Mouse (Mus musculus): Measurements from ENCODE around the gene Psma3. TPM values are rescaled to one million over a fixed set of nuclear protein-coding genes. Genes with fewer than 3 reads are reported as not detected.
"Not testable (repeated sequence)": the region's sequence is repeated elsewhere in the genome, so short reads cannot be mapped to it uniquely, and the experiment has no call there.

Psma3 gene
- total RNA-seq, 2 experiments from 2014 or later: 232 TPM

DNA sequence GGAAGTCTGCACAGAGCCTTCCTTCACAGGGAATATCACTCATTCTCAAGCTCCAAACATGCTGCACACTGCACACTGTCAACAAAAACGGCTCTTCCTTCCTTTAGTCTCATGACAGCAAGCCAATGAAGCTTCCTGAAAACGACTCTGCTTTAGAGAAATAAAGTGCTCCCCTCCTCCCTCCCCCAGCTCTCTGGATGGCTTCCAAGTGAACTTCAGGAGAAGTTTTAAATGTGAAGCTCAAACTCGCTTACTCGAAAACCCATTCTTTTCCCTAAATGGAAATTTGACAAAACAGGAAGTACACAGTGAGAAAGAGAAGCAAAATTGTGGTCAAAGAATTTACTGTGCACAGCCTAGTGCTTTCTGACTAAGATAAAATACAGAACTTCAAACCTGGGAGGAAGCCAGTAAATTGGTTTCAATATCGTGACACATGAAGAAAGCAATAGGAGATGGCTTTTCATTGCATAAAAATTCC, 25.0 kb downstream of the Psma3 start:
- DNase-seq (ENCODE audit: low spot score in 2 of 2): no peak

DNA sequence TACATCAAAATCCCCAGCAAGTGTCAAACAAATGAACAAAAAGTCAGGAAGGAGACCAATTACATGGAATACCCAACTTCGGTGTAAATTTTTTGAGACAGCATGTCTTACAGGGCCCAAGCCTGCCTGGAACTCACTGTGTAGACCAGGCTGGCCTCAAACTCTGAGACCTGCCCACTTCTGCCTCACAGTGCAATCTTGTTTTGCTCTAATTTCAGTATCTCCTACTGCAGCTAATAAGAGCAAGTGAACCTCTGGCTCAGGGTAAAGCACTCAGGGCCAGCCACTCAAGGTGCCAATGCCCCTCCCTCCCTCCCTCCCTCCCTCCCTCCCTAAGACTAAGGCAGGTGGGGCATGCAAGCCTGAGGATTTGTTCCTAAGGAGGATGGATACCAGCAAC, 25.9 kb downstream of the Psma3 start:
- no peak for DNase-seq (ENCODE audit: low spot score in 2 of 2)

DNA sequence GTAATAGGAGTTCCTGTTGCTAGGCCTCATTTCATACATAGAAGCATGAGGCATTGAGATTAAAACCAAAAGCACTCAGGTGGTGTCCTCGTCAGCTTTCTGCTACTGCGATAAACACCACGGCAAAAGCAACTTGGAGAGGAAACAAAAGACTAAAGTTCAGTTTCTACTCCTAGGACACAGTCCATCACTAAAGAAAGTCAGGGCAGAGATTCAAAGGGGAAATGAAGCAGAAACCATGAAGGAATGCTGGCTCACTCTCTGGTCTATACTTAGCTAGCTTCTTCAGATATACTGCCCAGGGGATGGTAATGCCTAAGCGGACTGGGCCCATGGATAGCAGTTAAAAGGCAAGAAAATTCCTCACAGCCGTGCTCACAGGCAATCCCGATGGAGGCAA, 27.0 kb downstream of the Psma3 start:
- DNase-seq (ENCODE audit: low spot score in 2 of 2): no peak

DNA sequence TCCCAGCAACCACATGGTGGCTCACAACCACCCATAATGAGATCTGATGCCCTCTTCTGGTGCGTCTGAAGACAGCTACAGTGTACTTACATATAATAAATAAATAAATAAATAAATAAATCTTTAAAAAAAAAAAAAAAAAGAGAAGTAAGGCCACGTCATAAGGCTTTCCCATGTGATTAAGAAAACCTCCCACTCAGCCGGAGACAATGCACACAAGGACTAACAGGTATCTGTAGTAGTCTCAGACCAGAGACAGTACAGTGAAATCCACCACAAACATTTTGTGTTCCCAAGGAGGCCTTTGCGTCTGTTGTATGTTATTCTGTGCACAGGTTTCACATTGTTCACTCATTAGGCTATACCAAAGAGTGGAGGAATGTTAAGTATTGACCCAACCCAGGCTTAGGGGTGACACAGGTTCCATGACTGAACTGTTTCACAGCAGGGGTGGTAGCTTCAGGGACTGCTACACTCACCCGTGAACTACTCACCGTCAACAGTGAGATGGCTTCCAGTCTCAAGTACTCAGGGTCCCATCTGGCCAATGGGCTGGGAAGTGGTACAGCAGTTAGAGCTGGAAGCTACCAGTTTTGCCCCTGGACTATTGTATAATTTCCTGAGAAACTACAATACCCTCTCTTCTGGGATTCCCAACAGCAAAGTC, 29.5 kb downstream of the Psma3 start:
- DNase-seq (ENCODE audit: low spot score in 2 of 2): no peak

DNA sequence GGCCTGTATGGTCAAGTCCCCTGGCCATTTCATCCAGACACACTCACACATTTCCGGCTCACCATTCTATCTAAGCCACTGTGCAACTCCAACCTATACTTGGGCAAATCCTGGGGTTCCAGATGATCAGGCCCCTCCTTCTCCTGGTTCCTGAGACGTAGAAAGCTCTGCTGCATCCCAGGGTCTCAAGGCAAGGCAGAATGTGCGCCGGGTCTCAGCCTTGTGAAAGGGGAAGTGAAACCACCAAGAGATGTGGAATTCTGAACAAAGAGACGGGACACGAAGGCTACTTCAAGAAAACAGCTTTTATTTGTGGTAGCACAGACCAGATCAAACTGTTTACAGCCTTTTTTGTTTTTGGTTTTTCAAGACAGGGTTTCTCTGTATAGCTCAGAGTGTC, 31.7 kb downstream of the Psma3 start:
- DNase-seq (ENCODE audit: low spot score in 2 of 2): no peak

DNA sequence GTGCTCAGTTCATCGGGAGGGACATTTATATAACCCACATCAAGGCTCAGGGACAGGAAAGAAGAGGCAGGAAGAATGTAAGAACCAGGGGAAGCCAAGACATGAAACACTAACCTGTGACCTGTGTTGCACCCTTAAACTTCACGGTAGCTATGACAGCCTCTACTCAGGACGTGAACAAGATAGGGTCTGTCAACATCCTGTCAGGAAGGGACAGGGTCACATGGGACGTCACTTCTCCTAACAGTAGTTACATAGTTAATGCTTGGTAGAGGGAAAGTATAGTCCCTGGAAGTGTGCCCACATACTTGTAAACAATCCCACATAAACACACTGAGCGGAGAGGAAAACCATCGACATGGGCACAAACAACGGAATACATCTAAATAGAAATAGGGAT, 32.5 kb downstream of the Psma3 start:
- no peak for DNase-seq (ENCODE audit: low spot score in 2 of 2)

DNA sequence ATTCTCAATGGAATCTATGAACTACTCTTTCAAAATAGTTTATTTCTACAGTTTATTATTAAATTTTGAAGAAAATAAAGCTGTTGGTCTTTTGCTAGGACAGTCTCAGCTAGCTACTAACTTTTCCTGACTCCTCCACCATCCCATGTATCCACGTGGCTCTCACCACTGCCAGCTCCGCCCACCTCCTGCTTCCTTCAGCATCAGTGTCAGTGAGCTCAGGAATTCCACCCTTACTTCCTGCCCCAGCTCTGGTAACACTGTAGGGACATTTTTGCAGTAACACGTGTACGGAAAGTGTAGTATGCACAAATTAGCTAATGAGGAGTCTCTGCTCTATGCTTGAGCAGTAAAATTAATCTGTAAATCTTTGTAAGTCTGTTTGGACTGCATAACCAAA, 35.3 kb downstream of the Psma3 start:
- no peak for DNase-seq (ENCODE audit: low spot score in 2 of 2)

DNA sequence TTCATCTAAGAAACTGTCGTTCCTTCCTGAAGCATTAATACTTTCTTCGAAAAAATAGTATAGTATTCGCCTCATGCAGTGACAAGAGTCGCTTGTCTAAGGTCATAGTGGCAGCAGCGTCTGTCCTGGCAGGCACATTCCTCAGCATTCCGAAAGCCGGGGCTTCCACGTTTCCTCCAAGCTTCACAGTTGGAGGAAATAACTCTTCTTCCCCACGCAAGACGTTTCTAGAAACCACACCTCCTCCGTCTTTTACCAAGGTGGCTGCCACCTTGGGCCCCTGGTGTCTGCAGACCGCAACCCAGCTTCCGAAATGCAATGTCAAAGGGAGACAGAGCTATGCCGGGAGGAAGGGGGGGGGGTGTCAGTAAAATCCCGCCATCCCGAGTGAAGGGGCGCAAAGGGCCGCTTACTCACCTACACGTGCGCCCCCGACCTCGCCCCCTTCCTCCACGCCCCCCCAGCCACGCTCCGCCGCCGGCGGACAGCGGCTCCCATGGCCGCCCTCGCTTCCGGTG, 40.5 kb downstream of the Psma3 start:
- peak in 1 of 2 experiments; percentile 22 for DNase-seq (ENCODE audit: low spot score in 2 of 2)

DNA sequence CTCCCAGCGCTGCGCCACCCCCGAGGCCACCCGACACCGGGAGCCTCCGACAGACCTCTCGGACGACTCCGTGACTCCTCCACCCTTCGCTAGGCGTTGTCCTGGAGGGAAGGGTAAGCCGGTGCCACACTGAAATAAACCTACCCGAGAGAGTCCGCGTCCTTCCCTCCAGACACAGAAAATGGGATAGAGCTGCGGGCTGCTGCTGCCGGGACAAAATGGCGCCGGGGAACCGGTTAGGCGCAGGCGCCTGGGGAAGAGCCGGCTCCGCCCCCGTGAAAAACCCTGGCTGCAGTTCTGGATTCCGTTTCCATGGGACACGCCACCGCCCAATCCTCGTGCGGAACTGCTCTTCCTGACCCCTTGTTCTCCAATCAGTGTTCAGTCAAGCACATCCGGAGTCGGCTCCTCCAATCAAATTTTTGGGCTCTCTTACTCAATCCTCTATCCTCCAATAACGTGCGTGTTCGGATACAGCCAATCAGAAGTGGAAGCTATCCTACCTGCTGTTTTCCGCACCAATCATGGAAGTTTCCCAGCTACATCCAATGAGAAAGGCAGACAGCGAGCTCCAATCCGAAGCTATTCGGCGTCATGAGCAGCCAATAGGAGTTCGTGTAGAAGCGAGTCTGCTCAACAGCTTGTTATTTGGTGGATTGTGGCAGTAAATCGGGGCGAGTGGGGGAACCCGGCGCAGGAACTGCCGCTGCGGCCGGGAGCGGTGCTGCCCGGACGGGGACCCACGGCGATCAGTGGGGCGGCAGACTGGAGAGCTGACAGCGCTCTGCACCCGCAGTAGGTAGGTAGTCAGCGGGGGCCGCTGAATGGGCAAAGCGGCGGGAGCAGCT, 41.2 kb downstream of the Psma3 start, which contains the start of gene Arid4a:
TSS of gene Arid4a (plus strand) at position 628 of the 848 bp plus-strand sequence.
- DNase-seq (ENCODE audit: low spot score in 2 of 2): peak; percentile 95 to 100

DNA sequence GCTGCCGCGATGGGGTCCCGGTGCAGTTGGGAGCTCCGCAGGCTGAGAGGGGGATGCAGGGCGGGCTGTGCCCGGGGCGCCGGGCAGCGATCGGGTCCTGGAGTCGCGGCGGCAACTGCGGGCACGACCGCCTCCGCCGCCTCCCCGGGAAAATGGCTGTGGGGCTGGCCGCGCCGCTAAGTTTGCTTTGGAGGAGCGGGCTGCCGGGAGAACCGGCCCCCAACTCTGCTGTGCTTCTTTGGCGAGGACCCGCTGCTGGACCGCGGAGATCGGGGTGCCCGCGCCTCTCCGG, 41.7 kb downstream of the Psma3 start:
- DNase-seq (ENCODE audit: low spot score in 2 of 2): no peak

DNA sequence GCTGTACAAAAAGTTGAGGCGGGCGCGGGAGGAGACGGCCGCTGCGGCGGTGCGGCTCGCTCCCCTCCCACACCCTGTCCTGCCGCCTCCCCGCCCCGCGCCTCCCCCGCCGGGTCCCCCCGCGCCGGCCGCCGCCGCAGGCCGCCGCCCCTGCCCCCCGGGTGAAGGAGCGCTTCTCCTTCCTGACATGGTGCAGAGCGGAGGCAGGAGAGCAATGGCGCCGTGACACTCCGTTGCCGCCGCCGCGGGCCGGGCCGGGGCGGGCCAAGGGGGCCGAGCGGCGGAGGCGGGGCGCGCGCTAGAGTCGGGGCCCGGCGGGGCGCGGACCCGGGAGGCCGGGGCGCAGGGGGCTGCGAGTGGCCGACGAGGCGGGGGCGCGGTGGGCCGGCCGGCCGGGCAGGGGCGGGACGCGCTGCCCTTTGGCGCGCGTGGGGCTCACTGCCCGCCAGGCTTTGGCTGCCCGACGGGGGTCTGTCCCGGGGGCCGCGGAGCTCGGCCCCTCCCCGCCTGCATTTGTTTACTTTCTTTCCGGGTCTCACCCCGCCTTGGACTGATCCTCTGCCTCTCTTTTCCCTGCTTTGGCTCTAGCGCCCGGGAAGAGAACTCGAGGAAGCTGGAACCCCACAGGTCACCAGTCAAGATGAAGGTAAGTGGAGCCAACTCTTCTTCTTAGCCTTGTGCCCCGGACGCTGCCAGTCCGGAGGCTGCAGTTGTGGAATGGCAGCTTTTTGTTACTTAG, 42.3 kb downstream of the Psma3 start:
- peak; percentile 20 to 22 for DNase-seq (ENCODE audit: low spot score in 2 of 2)

DNA sequence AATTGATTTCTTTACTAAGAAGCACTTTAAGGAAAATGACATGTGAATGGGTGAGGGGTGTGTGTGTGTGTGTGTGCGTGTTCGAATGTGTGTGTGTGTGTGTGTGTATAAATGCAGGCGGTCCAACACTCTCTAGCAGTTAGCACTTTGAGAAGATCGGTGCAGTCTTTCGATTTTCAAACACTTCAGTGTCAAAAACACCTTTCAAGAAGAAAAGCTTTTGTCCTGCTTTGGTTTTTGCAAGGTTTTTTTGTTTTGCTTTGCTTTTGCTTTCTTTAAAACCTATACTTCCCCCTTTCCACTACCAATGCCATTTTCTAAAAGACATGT, 42.8 kb downstream of the Psma3 start:
- DNase-seq (ENCODE audit: low spot score in 2 of 2): no peak

DNA sequence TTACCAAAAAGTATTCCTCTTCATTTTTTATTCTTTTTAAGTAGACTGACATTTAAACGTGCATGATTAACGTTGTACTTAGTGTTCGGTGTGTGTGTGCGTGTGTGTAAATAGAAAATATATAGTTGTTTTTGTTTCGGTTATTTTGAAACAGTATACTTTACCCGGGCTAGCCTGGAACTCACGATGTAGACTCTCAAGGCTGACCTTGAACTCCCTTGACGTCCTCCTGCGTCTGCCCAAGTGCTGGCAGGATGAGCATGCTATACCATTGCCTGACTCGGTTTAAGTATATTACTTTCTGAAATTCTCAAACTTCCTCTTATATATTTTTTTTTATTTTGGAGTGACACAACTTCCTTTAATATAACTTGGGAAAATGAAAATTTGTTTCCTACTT, 43.4 kb downstream of the Psma3 start:
- no peak for DNase-seq (ENCODE audit: low spot score in 2 of 2)

DNA sequence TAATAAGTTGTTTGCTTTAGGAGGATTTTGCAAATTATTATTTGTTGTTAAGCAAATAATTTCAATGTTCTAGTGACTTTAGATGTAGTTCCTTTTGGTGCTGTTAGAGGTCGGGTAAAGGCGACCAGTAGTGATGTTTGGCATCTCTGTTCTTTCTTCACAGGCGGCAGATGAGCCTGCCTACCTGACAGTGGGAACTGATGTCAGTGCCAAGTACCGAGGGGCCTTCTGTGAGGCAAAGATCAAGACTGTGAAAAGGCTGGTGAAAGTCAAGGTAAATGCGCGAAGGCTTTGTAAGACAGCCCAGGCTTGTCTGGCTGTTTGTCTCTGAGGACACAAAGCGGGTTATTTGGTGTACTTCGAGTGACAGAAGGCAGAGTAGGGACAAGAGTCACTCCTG, 44.8 kb downstream of the Psma3 start:
- DNase-seq (ENCODE audit: low spot score in 2 of 2): no peak

DNA sequence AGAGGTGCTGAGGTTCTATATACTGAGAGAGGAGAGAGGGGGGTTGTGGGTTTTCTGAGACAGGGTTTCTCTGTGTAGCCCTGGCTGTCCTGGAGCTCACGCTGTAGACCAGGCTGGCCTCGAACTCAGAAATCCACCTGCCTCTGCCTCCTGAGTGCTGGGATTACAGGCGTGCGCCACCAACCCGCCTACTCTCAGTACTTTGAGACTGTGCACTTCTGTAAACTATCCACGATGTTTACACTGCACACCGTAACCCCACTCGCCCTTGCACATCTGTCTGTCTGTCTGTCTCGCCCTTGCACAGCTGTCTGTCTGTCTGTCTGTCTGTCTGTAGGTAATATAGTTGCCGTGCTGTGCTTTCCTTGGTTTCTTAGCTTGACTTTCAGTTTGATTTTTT, 50.0 kb downstream of the Psma3 start:
- no peak for DNase-seq (ENCODE audit: low spot score in 2 of 2)

DNA sequence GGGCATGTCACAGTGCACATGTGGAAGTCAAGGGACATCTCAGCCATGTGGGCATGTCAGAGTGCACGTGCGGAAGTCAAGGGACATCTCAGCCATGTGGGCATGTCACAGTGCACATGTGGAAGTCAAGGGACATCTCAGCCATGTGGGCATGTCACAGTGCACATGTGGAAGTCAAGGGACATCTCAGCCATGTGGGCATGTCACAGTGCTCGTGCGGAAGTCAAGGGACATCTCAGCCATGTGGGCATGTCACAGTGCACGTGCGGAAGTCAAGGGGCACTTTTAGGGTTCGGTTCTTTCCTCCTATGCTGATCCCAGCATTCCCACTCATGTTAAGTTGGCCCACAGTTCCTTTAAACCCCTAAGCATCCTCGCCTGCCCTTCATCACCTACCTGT, 53.8 kb downstream of the Psma3 start:
- DNase-seq (ENCODE audit: low spot score in 2 of 2): not testable (repeated sequence)

DNA sequence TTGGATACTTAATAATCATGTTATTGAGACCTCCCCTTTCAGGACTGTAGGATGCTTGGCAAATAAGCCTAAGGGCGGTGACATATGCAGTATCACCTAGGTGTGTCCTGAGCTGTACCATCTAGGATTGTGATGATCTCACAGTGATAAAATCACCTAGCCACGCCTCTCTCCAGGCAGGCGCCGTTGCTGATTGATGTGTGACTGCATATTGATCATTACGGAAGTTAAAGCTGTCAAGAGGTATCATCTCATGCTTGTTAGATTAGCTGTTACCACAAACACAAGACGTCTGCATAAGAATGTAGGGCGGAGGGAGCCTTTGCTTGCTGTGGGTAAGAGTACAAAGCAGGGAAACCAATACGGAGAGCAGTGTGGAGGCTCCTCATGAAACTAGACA, 55.8 kb downstream of the Psma3 start:
- DNase-seq (ENCODE audit: low spot score in 2 of 2): no peak

DNA sequence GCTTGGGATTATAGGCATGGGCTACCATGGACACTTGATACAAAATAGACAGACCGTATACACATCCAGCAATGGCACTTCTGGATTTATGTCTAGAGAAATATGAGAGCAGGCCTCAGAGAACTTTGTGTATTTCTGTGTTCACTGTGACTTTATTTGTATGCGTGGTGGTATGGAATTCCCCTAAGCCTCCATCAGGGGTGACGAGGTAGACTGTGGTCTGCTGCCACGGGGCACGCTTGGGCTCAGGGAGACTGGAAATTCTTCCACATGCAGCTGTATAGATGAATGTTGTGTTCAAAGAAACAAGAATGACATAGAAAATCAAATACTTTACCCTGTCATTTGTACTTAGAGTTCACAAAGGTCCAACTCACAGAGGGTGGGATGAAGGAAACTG, 56.3 kb downstream of the Psma3 start:
- DNase-seq (ENCODE audit: low spot score in 2 of 2): no peak

DNA sequence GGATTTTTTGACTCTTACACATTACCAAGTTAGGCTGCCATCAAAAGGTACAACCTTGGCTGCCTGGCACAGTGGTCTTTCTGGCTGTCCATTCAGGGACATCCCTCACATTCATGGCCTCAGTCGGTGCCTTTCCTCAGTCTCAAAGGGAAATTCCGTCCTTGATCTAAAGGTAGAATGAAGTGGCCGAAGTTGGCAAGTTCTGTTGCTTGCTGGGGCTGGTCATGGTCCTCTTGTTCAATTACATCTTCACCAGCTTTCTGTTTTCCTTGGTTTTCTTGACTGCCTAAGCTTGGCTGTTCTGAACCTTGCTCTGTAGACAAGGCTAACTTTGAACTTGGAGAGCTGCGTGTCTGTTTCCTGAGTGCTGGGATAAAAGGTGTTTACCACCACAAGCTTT, 61.4 kb downstream of the Psma3 start:
- no peak for DNase-seq (ENCODE audit: low spot score in 2 of 2)

DNA sequence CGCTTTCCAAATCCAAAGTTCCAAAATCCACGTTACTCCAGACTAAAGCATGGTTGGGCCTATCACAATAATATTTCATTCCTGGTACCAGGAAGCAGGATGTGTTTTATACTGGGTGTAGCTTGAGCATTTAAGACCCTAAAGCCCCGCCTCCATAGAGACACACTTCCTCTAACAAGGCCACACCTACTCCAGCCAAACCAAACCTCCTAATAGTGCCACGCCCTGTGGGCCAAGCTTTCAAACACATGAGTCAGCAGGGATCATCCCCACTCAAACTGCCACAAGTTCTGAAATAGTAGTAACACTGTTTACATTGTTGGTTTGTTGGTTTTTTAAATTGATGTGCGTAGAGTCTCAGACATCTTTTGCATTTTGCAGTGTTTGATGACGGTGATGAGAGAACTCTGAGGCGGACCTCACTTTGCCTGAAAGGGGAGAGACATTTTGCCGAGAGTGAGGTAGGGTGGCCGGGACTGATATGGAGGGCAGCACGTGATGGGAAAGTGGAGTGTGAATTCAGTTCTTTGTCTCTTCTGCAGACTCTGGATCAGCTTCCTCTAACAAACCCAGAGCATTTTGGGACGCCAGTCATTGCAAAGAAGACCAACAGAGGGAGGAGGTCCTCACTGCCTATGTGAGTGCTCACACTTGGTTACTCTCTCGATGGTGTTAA, 62.4 kb downstream of the Psma3 start:
- no peak for DNase-seq (ENCODE audit: low spot score in 2 of 2)

DNA sequence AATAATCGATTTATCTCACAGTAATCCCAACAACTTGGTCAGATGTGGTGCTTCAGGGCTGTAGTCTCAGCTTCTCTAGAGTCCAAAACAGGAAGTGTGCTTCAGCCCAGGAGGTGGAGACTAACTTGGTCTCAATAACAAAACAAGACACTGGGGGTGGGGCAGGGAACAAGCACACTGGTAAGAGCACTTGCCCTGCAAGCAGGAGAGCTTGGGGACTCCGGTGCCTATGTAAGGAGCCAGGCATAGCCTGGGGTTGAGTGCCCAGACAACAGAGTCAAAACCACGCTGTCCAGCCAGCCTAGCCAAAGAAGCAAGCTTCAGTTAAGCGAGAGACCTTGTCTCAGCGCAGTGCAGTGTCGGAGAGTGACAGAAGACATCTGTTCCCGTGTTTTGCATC, 66.0 kb downstream of the Psma3 start:
- no peak for DNase-seq (ENCODE audit: low spot score in 2 of 2)

Measured in layer of hippocampus, postnatal 14 days (tissue).